Mouse (Mus musculus) forebrain, embryonic 13.5 days (tissue): ENCODE measurements around the gene Krtcap2. TPM values are rescaled to one million over a fixed set of nuclear protein-coding genes. Genes with fewer than 3 reads are reported as not detected.

Experiments used
- ATAC-seq: fragments of 200-750 bp; cut with Nextera tagmentation; 2 replicates; pipeline ENCODE4 v1.8.0; 2017
- H3K27ac ChIP-seq: fragments of 300-500 bp; sonication (generic); 2 replicates; pipeline ENCODE4 v1.5.1; 2015; ENCODE audit warnings: inconsistent platforms, mild to moderate bottlenecking, moderate library complexity
- H3K27me3 ChIP-seq: fragments of 300-500 bp; sonication (generic); 2 replicates; pipeline ENCODE4 v1.6.1; 2015; ENCODE audit warnings: mild to moderate bottlenecking, inconsistent platforms
- H3K36me3 ChIP-seq: fragments of 300-500 bp; sonication (generic); 2 replicates; pipeline ENCODE4 v1.6.1; 2015; ENCODE audit warnings: mild to moderate bottlenecking, inconsistent platforms; ENCODE audit not compliant: poor library complexity, severe bottlenecking
- H3K4me1 ChIP-seq: fragments of 300-500 bp; sonication (generic); 2 replicates; pipeline ENCODE4 v1.6.1; 2015; ENCODE audit warnings: inconsistent platforms
- H3K4me2 ChIP-seq: fragments of 300-500 bp; sonication (generic); 2 replicates; pipeline ENCODE4 v1.6.1; 2015; ENCODE audit warnings: inconsistent platforms, mild to moderate bottlenecking, moderate library complexity
- H3K4me3 ChIP-seq: fragments of 300-500 bp; sonication (generic); 2 replicates; pipeline ENCODE4 v1.5.1; 2015; ENCODE audit warnings: mild to moderate bottlenecking, inconsistent platforms
- H3K9ac ChIP-seq: fragments of 300-500 bp; sonication (generic); 2 replicates; pipeline ENCODE4 v1.6.1; 2015; ENCODE audit warnings: mild to moderate bottlenecking, inconsistent platforms
- H3K9me3 ChIP-seq: fragments of 300-500 bp; sonication (generic); replicated peaks from 2 replicates; pipeline ENCODE4 v1.6.1; 2016; ENCODE audit warnings: inconsistent platforms
- WGBS: fragments of 180-500 bp; shearing (Covaris S2); methylation state at CpG from one replicate; pipeline ENCODE4 v1.1.7; 2015; 5-methylcytosine and 5-hydroxymethylcytosine counted together
- polyA plus RNA-seq: library from polyadenylated mRNA; unstranded; fragments of >200 nt; fragmentation: Nextera tagmentation; extraction: Ambion mirVana; gene quantifications from 2 replicates; pipeline ENCODE4 v1.2.1, GENCODE M21; 2015

Gene Krtcap2
- polyA plus RNA-seq, 1 experiment from 2014 or later: 237 TPM

- Histone ChIP-seq H3K27ac (peak within 1 kb of the TSS; percentile 95), H3K9ac (peak within 1 kb of the TSS; percentile 87), H3K9me3 (no peaks in the 10 kb centered on the region), H3K4me3 (peak within 1 kb of the TSS; percentile 70), H3K36me3 (peaks cover 31% of the 10 kb centered on the region), H3K4me2 (peak within 1 kb of the TSS; percentile 77), H3K27me3 (no peaks in the 10 kb centered on the region), H3K4me1 (peaks cover 67% of the 10 kb centered on the region)
- WGBS: under 1% methylated on average over 21 of the region's 21 CpGs
- no peak; the same call in 1 of the 2 replicates for ATAC-seq
Measured at GRCm38 (mm10) chr3:89226900-89227299, 18.9 kb upstream of the Krtcap2 start, which contains the start of gene Mtx1. Gene Mtx1, minus strand, starts transcription at chr3:89227088.

DNA sequence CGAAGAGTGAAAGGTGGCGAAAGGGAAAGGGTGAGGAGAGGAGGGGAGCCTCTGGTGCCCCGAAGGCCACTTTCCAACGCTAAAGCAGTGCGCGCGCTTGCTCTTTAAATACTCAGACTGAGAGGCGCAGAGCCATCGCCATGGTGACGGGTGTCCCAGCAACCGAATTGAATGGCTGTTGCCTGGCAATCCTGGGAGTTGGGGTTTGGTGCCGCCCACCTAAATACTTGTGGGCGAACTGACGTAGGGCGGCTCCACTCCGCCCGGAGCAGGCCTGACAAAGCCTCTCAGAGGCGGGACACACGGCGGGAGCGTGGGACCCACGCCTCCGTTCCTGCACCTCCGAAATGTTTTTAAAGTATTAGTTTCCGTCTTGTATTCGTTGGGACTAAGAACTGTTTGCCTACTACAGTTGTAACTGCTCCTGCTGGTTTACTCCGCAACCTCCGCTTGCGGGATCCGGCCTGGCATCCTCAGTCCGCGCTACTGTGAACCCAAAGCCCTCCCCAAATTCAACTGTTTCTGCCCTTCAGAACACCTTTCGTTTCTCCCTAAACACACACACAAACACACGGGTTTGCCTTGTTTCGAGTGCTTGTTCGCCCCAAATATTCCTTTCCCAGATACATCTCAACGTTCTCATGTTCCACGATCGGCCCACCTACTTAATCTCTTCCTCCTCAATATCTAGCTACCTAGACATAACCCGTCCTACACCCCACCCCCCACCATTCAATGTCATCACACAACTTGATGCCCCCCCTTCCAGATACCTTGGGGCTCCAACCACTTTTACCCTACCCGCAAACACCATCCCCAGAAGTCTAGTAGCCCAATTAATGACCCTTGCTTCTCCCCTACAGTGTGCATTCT lies 18.2 kb upstream of the Krtcap2 start:
- under 1% methylated on average over 41 of the region's 41 CpGs for WGBS
- H3K4me1 ChIP-seq: peaks cover 68% of the 10 kb centered on the region
- peak; percentile 89 for ATAC-seq
- no peaks in the 10 kb centered on the region for H3K9me3 ChIP-seq
- H3K4me3 ChIP-seq: peak overlapping the region; percentile 70
- H3K27ac ChIP-seq: peak overlapping the region; percentile 95
- H3K36me3 ChIP-seq: peaks cover 27% of the 10 kb centered on the region
- H3K4me2 ChIP-seq: peak overlapping the region; percentile 77
- H3K9ac ChIP-seq: peak overlapping the region; percentile 87
- no peaks in the 10 kb centered on the region for H3K27me3 ChIP-seq

GRCm38 (mm10) chr3:89228180-89228549 lies 17.6 kb upstream of the Krtcap2 start:
- under 1% methylated on average over 20 of the region's 20 CpGs for WGBS
- Histone ChIP-seq H3K27ac (peak overlapping the region; percentile 95), H3K9ac (peak overlapping the region; percentile 87), H3K4me1 (peaks cover 62% of the 10 kb centered on the region), H3K27me3 (no peaks in the 10 kb centered on the region), H3K4me2 (peak overlapping the region; percentile 77), H3K4me3 (peak overlapping the region; percentile 70), H3K36me3 (peaks cover 24% of the 10 kb centered on the region), H3K9me3 (no peaks in the 10 kb centered on the region)
- ATAC-seq: peak; percentile 33

DNA sequence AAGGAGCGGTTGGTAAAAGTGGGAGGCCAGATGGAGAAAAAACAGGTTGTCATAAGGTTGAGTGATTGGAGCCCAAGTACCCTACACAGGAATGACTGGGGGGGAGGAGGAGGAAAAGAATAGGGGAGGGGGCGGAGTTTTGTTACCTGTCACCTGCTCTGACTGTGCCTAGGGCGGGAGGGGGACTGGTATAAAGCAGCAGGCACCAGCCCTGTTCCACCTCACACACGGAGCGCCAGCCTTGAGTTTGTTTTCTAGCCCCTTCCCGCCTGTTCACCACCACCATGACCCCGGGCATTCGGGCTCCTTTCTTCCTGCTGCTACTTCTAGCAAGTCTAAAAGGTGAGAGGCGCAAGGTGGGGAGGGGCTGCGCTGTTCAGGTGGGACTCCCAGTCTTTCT lies 16.9 kb upstream of the Krtcap2 start, which contains the start of gene Muc1:
Muc1 (plus strand) TSS at position 222 of the 400 bp plus-strand sequence.
- Histone ChIP-seq H3K27me3 (no peaks in the 10 kb centered on the region), H3K4me2 (peak within 1 kb of the TSS; percentile 77), H3K4me3 (peak within 1 kb of the TSS; percentile 70), H3K4me1 (peaks cover 55% of the 10 kb centered on the region), H3K9me3 (no peaks in the 10 kb centered on the region), H3K9ac (peak within 1 kb of the TSS; percentile 87), H3K27ac (peak within 1 kb of the TSS; percentile 95), H3K36me3 (peaks cover 24% of the 10 kb centered on the region)
- ATAC-seq: no peak
- WGBS: 28% methylated on average over 10 of the region's 10 CpGs

DNA sequence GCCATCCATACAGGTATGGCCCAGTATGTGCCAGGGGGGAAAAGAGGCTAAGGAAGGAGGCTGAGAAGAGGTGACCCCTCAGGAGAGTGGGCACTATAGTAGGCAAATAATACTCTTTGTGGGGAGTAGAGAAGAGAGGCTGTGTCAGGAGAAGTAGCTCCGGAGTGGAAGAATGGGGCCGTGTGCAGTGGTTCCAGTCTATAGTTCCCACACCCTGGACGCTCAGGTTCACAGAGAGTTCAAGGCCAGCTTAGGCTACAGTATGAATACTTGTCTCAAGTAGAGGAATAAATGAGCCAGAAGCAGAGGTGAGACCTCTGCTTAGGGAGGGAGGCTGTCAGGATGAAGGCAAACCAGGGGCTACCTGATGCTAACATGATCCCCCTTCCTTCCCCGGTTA lies 16.5 kb upstream of the Krtcap2 start:
- no peak for ATAC-seq
- H3K4me3 ChIP-seq: 0 out of 2 replicates have a peak overlapping the region, but pooled peaks have one; percentile 70
- no peak overlapping the region for H3K4me2 ChIP-seq
- H3K4me1 ChIP-seq: peaks cover 51% of the 10 kb centered on the region
- H3K27me3 ChIP-seq: no peaks in the 10 kb centered on the region
- H3K36me3 ChIP-seq: peaks cover 24% of the 10 kb centered on the region
- no peak overlapping the region for H3K9ac ChIP-seq
- no peak overlapping the region for H3K27ac ChIP-seq
- H3K9me3 ChIP-seq: no peaks in the 10 kb centered on the region
- WGBS: 43% methylated on average over 4 of the region's 4 CpGs

GRCm38 (mm10) chr3:89230561-89230960 lies 15.2 kb upstream of the Krtcap2 start:
- WGBS: 86% methylated on average over 2 of the region's 2 CpGs
- Histone ChIP-seq H3K27ac (no peak overlapping the region), H3K4me3 (no peak overlapping the region), H3K9me3 (no peaks in the 10 kb centered on the region), H3K4me1 (peaks cover 38% of the 10 kb centered on the region), H3K4me2 (no peak overlapping the region), H3K27me3 (no peaks in the 10 kb centered on the region), H3K36me3 (peaks cover 27% of the 10 kb centered on the region), H3K9ac (no peak overlapping the region)
- ATAC-seq: no peak

- H3K9me3 ChIP-seq: no peaks in the 10 kb centered on the region
- H3K9ac ChIP-seq: no peak overlapping the region
- no peak overlapping the region for H3K4me2 ChIP-seq
- H3K27ac ChIP-seq: no peak overlapping the region
- H3K36me3 ChIP-seq: peaks cover 35% of the 10 kb centered on the region
- peaks cover 30% of the 10 kb centered on the region for H3K4me1 ChIP-seq
- no peak for ATAC-seq
- no peak overlapping the region for H3K4me3 ChIP-seq
- no peaks in the 10 kb centered on the region for H3K27me3 ChIP-seq
- WGBS: 79% methylated on average over 7 of the region's 7 CpGs
Measured at GRCm38 (mm10) chr3:89231345-89231744, 14.4 kb upstream of the Krtcap2 start.

DNA sequence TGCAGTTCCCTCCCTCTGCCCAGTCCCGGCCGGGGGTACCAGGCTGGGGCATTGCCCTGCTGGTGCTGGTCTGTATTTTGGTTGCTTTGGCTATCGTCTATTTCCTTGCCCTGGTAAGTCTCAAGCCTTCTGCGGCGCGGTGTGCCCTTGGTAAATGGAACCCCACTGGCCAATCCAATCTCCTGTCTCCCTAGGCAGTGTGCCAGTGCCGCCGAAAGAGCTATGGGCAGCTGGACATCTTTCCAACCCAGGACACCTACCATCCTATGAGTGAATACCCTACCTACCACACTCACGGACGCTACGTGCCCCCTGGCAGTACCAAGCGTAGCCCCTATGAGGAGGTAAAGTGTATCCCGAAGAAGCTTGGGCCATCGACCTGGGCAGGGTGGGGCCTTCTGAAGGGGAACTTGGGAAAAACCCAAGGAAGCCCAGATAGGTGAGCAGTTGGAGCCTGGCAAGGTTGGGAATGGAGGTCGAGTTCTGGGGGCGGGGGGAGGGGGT lies 13.9 kb upstream of the Krtcap2 start:
- 79% methylated on average over 16 of the region's 16 CpGs for WGBS
- no peak for ATAC-seq

DNA sequence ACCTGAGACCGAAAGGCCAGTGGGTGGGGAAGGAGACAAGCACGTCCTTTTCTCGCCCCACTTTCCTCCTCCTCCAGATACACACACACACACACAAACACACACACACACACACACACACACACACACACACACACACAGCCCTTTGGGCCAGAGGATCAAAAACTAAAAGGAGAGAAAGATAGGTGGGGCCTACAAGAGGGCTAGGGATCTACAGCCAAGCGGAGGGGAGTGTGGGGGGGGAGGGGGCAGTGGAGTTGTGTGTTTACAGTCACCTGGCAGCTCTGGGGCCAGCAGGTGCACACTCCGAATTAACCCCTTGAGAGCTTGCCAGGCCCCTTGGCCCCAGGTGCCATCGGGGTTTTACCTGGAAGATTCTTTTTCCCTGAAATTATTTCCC lies 13.2 kb upstream of the Krtcap2 start:
- Histone ChIP-seq H3K4me3 (no peak overlapping the region), H3K27me3 (no peaks in the 10 kb centered on the region), H3K9ac (no peak overlapping the region), H3K9me3 (no peaks in the 10 kb centered on the region), H3K4me1 (peaks cover 21% of the 10 kb centered on the region), H3K4me2 (no peak overlapping the region), H3K36me3 (peaks cover 48% of the 10 kb centered on the region), H3K27ac (no peak overlapping the region)
- WGBS: 70% methylated on average over 6 of the region's 6 CpGs
- no peak for ATAC-seq

More for the DNA sequence above, 13.9 kb upstream of the Krtcap2 start:
- Histone ChIP-seq H3K27ac (no peak overlapping the region), H3K27me3 (no peaks in the 10 kb centered on the region), H3K4me2 (no peak overlapping the region), H3K36me3 (peaks cover 40% of the 10 kb centered on the region), H3K9ac (no peak overlapping the region), H3K4me3 (no peak overlapping the region), H3K9me3 (no peaks in the 10 kb centered on the region), H3K4me1 (peaks cover 25% of the 10 kb centered on the region)

DNA sequence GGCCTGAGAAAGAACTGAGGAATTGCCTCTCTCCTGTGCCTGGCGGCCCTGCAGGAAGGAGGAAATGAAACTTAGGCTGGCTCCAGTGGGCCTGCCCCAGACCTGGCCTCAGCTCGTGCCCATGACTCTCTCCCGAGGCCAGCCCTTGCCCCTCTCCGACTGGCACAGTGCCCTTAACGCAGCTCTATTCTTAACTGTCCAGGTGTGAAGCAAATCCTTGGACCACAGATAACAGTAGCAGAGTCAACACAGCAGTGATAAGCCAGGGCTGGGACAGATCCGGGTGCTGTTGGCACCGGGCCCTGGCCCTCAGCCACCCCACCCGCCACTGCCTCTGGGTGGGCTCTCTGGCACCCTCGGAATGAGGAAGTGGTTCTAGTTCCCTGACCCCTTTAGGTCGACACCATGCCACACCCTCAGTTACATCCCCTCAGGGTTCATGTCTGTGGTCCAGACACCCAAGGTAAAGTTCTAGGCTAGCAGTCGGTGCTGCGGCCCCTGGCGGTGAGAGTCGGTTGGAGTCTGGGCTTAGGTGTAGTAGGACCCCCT lies 12.1 kb upstream of the Krtcap2 start:
- H3K4me1 ChIP-seq: peaks cover 12% of the 10 kb centered on the region
- H3K27me3 ChIP-seq: no peaks in the 10 kb centered on the region
- H3K9ac ChIP-seq: no peak overlapping the region
- WGBS: 88% methylated on average over 14 of the region's 14 CpGs
- no peak for ATAC-seq
- H3K27ac ChIP-seq: no peak overlapping the region
- peaks cover 58% of the 10 kb centered on the region for H3K36me3 ChIP-seq
- no peak overlapping the region for H3K4me2 ChIP-seq
- H3K4me3 ChIP-seq: no peak overlapping the region
- H3K9me3 ChIP-seq: no peaks in the 10 kb centered on the region

- Histone ChIP-seq H3K27ac (no peak overlapping the region), H3K36me3 (peaks cover 86% of the 10 kb centered on the region), H3K4me3 (no peak overlapping the region), H3K9me3 (no peaks in the 10 kb centered on the region), H3K4me1 (0 out of 2 replicates have a peak, but pooled peaks cover 4% of the 10 kb centered on the region), H3K4me2 (no peak overlapping the region), H3K9ac (no peak overlapping the region), H3K27me3 (no peaks in the 10 kb centered on the region)
- WGBS: 92% methylated on average over 10 of the region's 10 CpGs
- no peak for ATAC-seq
Measured at GRCm38 (mm10) chr3:89236516-89236915, 9.2 kb upstream of the Krtcap2 start.

DNA sequence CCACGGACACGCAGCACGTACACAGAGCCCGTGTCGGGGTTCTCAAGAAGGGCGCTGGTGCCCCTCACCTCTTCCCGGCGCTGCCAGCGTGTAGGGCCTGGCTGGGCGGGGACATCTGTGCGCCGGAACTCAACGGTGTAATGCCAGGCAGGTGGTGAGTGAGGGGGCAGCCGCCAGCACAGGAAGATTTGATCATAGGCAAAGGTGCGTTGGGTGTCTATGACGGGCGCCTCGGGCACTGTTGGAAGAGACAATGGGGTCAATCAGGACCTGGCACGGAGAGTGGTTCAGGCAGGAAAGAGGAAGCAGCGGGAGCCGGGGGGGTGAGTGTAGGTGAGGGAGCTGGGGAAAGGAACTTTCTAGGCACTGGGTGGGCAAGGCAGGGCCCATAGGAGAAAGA lies 8.1 kb upstream of the Krtcap2 start:
- Histone ChIP-seq H3K4me2 (no peak overlapping the region), H3K36me3 (peaks cover 96% of the 10 kb centered on the region)

More for the DNA sequence above, 8.1 kb upstream of the Krtcap2 start:
- ATAC-seq: no peak
- 93% methylated on average over 21 of the region's 21 CpGs for WGBS
- H3K4me1 ChIP-seq: peaks cover 9% of the 10 kb centered on the region
- H3K9ac ChIP-seq: no peak overlapping the region
- no peak overlapping the region for H3K4me3 ChIP-seq
- no peaks in the 10 kb centered on the region for H3K9me3 ChIP-seq
- no peak overlapping the region for H3K27ac ChIP-seq
- H3K27me3 ChIP-seq: no peaks in the 10 kb centered on the region
